Mouse (Mus musculus) natural killer cell, adult 2 months (primary cell): Measurements from ENCODE around the gene Tspan11.

Experiments used
- DNase-seq, 2 experiments: peaks; one replicate each; pipeline ENCODE4 v3.0.0; 2022; ENCODE audit warnings: low spot score in 2 of 2

Gene Tspan11

DNA sequence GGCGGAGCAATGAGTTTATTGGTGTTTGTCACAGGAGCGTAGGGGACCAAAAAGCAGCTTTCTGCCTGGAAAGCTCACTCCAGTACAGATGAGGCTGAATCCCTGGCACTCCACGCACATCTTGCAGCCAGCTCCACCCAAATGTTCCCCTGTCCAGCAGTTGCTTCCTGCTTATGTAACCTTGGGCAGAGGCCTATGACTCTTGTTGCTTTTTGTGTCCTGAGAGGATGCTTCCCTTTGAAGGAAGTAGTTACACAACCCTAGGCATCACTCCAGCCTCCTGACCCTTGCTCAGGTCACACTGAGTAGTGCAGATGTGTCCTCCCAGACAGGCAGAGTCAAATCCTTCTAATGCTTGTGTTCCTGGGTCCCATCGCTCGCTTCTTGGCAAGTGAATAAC, 46.5 kb downstream of the Tspan11 start:
- no peak for DNase-seq

GRCm38 (mm10) chr6:127935105-127935504, 47.7 kb downstream of the Tspan11 start:
- DNase-seq = no peak

DNA sequence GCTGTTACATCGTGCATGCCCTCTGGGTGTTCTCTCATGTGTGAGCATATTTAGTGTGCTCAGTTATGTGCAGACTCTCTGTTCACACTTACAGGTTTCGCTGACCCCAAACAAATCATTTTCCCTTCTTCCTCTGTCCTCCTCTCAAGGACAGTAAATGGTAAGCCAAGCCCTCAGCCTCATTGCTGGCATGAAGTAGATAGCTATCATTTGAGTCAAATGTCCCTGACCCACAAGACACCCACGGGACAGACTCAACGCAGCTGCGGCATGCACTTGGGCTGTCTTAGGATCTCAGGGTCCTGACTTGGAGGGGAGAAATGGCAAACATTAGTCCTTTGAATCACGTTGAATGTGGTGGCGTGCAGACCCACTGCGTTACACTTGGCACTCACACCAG, 55.0 kb downstream of the Tspan11 start:
- no peak for DNase-seq

DNA sequence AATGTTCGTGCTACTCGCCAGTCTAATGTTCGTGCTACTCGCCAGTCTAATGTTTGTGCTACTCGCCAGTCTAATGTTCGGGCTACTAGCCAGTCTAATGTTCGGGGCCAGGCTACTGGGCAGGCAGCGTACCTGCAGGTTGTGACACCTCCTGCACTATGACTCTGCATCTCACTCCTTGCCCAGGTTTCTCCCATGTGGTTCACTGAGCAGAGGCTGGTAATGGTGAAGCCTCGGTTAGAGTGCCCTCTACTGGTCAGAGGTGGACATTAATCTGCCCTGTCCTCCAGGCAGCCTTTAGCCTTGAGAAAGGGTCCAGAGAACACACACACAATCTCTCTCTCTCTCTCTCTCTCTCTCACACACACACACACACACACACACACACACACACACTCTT, 58.3 kb downstream of the Tspan11 start:
- DNase-seq = peak in 1 of 2 experiments; percentile 14

DNA sequence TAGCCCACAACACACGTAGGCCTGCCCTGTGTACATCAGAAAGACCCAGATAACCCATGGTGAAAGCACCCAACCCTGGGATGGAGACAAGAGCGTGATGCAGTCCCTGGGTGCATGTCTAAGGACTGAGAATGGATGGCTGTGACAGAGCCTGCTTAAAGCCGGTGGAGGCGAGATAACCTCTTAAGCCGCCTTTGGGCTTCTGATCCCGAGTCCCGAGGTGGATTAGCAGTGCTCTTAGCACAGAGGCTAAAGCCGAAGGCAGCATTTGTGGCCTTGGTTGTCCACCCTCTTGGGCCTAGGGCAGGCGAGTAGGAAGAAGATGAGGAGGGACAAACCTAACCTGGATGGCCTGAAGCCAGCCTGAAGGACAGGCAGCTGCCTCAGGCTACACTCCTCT, 61.3 kb downstream of the Tspan11 start:
- DNase-seq = no peak

DNA sequence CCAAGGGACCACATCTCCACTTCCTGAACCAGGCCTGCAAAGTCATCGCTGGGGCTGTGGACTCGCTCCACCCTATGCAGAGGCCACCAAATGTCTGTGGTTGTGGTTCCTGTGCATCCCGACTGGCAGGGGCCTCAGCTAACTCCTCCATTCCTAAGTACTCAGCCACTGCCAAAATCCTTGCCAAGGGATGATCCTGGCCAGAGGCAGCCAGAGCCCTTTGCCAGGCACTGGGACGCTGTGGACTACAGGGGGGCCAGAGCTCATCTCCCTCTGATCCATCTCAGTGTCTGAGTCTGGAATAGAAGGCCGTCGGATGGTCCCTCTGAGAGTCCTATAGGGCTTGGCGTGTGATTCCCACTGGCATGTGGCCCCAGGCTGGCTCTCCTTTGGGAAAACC, 62.5 kb downstream of the Tspan11 start:
- no peak for DNase-seq

DNA sequence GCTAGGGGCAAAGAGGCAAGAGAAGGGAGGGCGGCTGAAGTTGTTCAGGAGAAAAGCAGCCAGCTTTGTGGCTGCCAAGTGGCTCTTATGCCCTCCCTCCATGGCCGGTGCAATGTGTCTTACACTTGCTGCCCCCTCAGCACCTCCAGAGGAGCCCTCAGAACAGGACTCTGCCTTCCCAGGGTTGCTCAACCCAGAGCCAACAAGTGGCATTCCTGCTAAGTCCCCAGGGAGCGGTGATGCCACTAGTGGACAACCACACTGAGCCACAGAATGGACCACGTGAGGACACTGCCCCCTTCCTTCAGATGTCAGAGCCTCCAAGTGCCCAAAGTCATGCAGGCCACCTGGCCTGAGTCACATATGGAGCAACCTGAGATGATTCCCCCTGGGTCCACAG, 65.7 kb downstream of the Tspan11 start:
- DNase-seq = no peak

DNA sequence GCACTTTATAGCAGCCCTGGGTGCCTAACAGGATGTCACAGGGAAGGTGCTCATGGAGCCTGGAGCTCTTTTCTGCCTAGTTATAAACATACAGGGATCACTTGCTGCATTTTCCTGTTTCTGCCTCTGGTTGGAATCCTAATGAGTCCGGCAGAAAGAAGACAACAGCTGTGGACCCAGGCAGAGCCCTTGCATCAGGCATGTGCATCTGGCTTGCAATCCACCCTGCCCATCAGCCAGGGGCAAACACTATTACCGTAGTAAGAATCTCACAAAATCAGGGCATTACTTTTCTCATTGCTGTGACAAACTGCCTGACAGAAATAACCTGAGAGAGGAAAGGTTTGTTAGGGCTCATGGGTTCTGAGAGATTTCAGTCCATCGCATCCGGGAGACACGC, 68.8 kb downstream of the Tspan11 start:
- no peak for DNase-seq

GRCm38 (mm10) chr6:127960203-127960602, 72.8 kb downstream of the Tspan11 start:
- DNase-seq = no peak

- DNase-seq = no peak
These were observed 78.1 kb downstream of the Tspan11 start for GRCm38 (mm10) chr6:127965497-127965896.

DNA sequence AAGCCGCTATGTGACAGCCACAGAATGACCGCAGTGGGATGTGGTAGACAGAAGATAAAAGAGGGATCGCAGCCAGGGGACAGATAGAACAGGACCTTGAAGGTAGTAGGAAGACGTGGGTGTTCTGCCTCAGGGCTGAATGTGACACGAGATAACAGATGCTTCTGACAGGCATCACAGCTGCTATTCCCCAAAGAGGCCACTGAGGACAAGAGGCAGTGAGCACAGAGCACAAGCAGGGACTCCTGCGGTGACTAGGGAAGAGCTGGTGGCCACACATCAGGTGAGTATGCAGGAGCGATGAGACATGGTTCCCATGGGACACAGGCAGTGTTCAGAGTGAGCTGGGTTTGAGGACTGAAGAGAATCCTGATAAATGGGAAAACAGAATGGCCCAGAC, 82.3 kb downstream of the Tspan11 start:
- no peak for DNase-seq

DNA sequence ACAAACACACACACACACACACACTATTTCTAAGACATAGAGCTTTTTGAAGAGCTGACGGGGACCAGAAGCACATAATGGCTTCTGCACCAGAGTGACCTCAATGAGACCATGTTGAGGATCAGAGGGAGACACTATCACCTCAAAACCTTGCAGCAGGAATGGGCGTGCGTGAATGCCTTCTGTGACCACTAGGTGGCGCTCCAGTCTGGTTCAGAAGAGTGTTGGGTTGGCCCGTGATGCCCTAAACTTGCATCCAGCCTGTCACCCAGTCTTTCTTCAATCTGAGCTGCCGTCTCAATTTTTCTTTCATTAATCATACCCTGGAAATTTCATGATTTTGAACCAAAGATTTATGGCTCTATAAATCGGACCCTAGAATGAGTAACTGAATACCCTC, 82.7 kb downstream of the Tspan11 start:
- DNase-seq = peak; percentile 64 to 68

- DNase-seq = no peak
These were observed 83.5 kb downstream of the Tspan11 start for GRCm38 (mm10) chr6:127970848-127971247.

DNA sequence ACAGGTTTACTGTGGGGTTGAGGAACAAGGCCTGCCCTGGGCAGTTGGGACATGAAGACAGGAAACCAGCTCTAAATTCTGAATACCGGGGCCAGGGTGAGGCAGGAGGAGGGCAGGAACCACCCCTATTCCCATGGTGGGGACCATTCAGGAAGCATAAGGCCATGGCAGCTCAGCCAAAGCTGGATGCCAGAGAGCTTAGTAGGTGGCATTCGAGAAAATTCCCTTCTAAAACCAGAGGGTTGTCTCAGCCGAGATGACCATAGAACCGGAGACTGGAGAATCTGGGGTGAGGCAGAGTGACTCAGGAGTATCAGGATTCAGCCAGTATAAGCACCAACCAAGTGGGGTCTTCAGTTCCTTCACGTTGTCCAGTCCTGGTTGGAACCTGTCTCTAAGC, 84.5 kb downstream of the Tspan11 start:
- DNase-seq = no peak

GRCm38 (mm10) chr6:127973553-127973952, 86.2 kb downstream of the Tspan11 start:
- DNase-seq = no peak

GRCm38 (mm10) chr6:127974000-127974399, 86.6 kb downstream of the Tspan11 start:
- no peak for DNase-seq

DNA sequence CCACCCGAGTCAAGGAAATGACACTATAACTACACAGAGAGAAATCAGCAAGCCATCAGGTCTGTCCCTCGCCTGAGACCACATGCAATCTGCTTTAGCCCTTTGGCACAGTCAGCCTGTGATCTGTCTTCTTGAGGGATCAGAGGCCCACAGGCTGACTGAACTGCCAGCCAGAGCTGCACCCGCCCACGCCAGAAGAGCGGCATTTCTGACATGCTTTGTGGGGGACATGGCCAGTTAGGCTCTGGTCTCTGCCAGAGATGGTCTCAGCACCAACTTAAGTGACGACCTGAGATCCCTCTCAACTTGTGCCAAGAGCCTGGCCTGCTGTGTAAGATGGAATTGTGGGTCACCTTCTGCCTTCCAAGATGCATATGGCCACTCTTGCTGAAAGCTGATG, 89.3 kb downstream of the Tspan11 start:
- no peak for DNase-seq

GRCm38 (mm10) chr6:127978941-127979340, 91.6 kb downstream of the Tspan11 start:
- no peak for DNase-seq

- DNase-seq = no peak
These were observed 92.4 kb downstream of the Tspan11 start for GRCm38 (mm10) chr6:127979831-127980230.

DNA sequence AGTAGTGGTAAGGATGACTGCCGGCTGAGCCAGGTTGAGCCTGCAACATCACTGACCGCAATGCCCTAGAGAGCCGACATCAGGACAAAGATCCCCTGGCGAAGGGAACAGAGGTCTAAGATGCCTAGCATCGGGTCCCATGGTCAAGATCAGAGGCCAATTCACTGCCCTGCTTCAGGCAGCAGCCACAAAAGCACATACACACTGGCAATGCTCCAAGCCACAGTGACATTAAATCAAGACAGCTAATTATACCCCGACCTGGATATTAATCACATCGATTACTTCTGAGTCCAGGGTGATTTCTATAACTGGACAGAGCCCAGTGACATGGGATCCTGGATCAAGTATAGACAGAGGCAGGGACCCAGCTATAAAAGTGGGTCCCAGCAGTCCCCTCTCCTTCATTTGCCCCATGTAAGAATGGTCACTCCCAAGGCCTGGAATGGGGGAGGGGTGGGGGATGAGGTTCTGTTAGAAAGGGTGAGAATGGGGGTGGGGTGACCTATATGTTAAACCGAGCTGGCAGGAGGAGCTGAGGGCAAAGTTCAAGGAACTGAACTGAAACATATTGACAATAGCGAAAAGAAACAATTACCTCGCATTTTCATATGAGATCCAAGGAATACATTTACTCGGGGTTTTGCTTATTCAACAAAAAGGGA, 93.1 kb downstream of the Tspan11 start:
- DNase-seq = no peak

GRCm38 (mm10) chr6:127981176-127981575, 93.8 kb downstream of the Tspan11 start:
- no peak for DNase-seq

- peak; percentile 60 to 80 for DNase-seq
These were observed 99.0 kb downstream of the Tspan11 start for GRCm38 (mm10) chr6:127986357-127986756.

GRCm38 (mm10) chr6:127987374-127987773, 100.0 kb downstream of the Tspan11 start:
- DNase-seq = peak; percentile 38 to 65

DNA sequence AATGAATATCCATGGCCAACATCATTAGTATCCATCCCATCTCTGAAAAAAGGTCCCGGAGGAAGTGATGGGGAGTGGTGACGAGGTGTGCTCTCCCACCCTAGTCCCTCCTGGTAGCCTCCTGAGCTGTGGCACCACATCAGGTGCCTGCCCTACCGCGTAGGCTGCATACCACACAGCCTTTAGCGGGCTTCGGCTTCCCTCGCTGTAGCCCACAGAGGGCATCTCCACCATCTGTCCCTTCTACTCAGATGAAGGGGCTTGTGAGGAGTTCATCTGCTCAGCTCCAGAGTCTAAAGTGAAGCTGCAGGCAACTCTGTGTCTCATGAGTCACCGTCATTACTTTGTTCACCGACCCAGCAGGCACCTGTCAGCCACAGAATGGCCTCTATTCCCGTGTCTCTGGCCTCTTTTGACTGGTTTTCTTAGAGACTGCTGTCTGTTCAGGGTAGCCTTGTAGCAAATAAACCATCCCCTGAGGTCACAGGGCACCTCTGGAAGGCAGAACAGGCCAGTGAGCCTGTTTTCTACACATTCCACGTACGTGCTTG, 101.6 kb downstream of the Tspan11 start:
- no peak for DNase-seq
